Mouse (Mus musculus): ENCODE data around the gene Lrrc55. TPM values are rescaled to one million over a fixed set of nuclear protein-coding genes. Genes with fewer than 3 reads are reported as not detected.

Lrrc55 gene
- polyA plus RNA-seq, 2 experiments, result 0.08 TPM; not detected in 1

GRCm38 (mm10) chr2:85135099-85135498 is 61.9 kb downstream of the Lrrc55 start:
- no peaks in the 10 kb centered on the region for H3K36me3 ChIP-seq (replicated peaks; ENCODE audit: control insufficient read depth, insufficient read depth, low read depth)
- no peak overlapping the region for H3K27ac ChIP-seq
- no peak overlapping the region for H3K4me3 ChIP-seq (ENCODE audit: insufficient read depth in 1 of 2, low read depth in 2 of 2, low read length in 2 of 2)
- no peak for TF ChIP-seq EP300 (IDR thresholded peaks at IDR 0.05; ENCODE audit: low read depth)
- TF ChIP-seq CTCF (IDR thresholded peaks at IDR 0.05; ENCODE audit: low read depth), result no peak
- no peak overlapping the region for H3K9ac ChIP-seq (replicated peaks)
- DNase-seq (ENCODE audit: low read depth in 3 of 3, low spot score in 3 of 3), result no peak
- H3K4me2 ChIP-seq (ENCODE audit: low read depth), result no peak overlapping the region
- WGBS (ENCODE audit: insufficient replicate concordance), result 0% methylated on average over 1 of the region's 1 CpGs
- no peaks in the 10 kb centered on the region for H3K9me3 ChIP-seq (ENCODE audit: control insufficient read depth, low read length)
- no peak for ATAC-seq (ENCODE audit: insufficient read depth)
- H3K27me3 ChIP-seq (ENCODE audit: control insufficient read depth, insufficient read depth, low read length), result peaks cover 3% of the 10 kb centered on the region; the same call in 1 of the 2 replicates
- peaks cover 11 to 22% of the 10 kb centered on the region in 2 experiments for H3K4me1 ChIP-seq (replicated peaks; ENCODE audit: control insufficient read depth in 2 of 2, insufficient read depth in 2 of 2, low read length in 1 of 2)

- DNase-seq (ENCODE audit: low read depth in 3 of 3, low spot score in 3 of 3) (no peak), ATAC-seq (ENCODE audit: insufficient read depth) (no peak)
- Histone ChIP-seq H3K9ac (replicated peaks) (no peak overlapping the region), H3K9me3 (ENCODE audit: control insufficient read depth, low read length) (no peaks in the 10 kb centered on the region), H3K4me1 (replicated peaks; ENCODE audit: control insufficient read depth in 2 of 2, insufficient read depth in 2 of 2, low read length in 1 of 2) (peaks cover 11 to 23% of the 10 kb centered on the region in 2 experiments), H3K4me2 (ENCODE audit: low read depth) (no peak overlapping the region), H3K27me3 (ENCODE audit: control insufficient read depth, insufficient read depth, low read length) (peaks cover 3% of the 10 kb centered on the region; the same call in 1 of the 2 replicates), H3K27ac (no peak overlapping the region), H3K36me3 (replicated peaks; ENCODE audit: control insufficient read depth, insufficient read depth, low read depth) (no peaks in the 10 kb centered on the region), H3K4me3 (ENCODE audit: insufficient read depth in 1 of 2, low read depth in 2 of 2, low read length in 2 of 2) (no peak overlapping the region)
- TF ChIP-seq CTCF (IDR thresholded peaks at IDR 0.05; ENCODE audit: low read depth) (no peak), EP300 (IDR thresholded peaks at IDR 0.05; ENCODE audit: low read depth) (no peak)
- 19% methylated on average over 2 of the region's 2 CpGs for WGBS (ENCODE audit: insufficient replicate concordance)
These were observed 64.8 kb downstream of the Lrrc55 start for GRCm38 (mm10) chr2:85132204-85132603.

GRCm38 (mm10) chr2:85131724-85132123 is 65.3 kb downstream of the Lrrc55 start:
- ATAC-seq (ENCODE audit: insufficient read depth) (no peak), DNase-seq (ENCODE audit: low read depth in 3 of 3, low spot score in 3 of 3) (no peak)
- H3K9me3 ChIP-seq (ENCODE audit: control insufficient read depth, low read length), result no peaks in the 10 kb centered on the region
- H3K4me3 ChIP-seq (ENCODE audit: insufficient read depth in 1 of 2, low read depth in 2 of 2, low read length in 2 of 2), result no peak overlapping the region
- H3K27me3 ChIP-seq (ENCODE audit: control insufficient read depth, insufficient read depth, low read length), result peaks cover 3% of the 10 kb centered on the region; the same call in 1 of the 2 replicates
- TF ChIP-seq EP300 (IDR thresholded peaks at IDR 0.05; ENCODE audit: low read depth) (no peak), CTCF (IDR thresholded peaks at IDR 0.05; ENCODE audit: low read depth) (no peak)
- H3K4me2 ChIP-seq (ENCODE audit: low read depth), result no peak overlapping the region
- H3K27ac ChIP-seq, result no peak overlapping the region
- H3K36me3 ChIP-seq (replicated peaks; ENCODE audit: control insufficient read depth, insufficient read depth, low read depth), result no peaks in the 10 kb centered on the region
- WGBS (ENCODE audit: insufficient replicate concordance), result 7% methylated on average over 1 of the region's 1 CpGs
- H3K9ac ChIP-seq (replicated peaks), result no peak overlapping the region
- H3K4me1 ChIP-seq (replicated peaks; ENCODE audit: control insufficient read depth in 2 of 2, insufficient read depth in 2 of 2, low read length in 1 of 2), result peaks cover 11 to 23% of the 10 kb centered on the region in 2 experiments

- Histone ChIP-seq H3K27ac (no peak overlapping the region), H3K36me3 (replicated peaks; ENCODE audit: control insufficient read depth, insufficient read depth, low read depth) (no peaks in the 10 kb centered on the region), H3K4me2 (ENCODE audit: low read depth) (0 out of 2 replicates have a peak overlapping the region, but pooled peaks have one; percentile 11), H3K9me3 (ENCODE audit: control insufficient read depth, low read length) (no peaks in the 10 kb centered on the region), H3K9ac (replicated peaks) (no peak overlapping the region), H3K4me3 (ENCODE audit: insufficient read depth in 1 of 2, low read depth in 2 of 2, low read length in 2 of 2) (no peak overlapping the region), H3K27me3 (ENCODE audit: control insufficient read depth, insufficient read depth, low read length) (peaks cover 3% of the 10 kb centered on the region; the same call in 1 of the 2 replicates), H3K4me1 (replicated peaks; ENCODE audit: control insufficient read depth in 2 of 2, insufficient read depth in 2 of 2, low read length in 1 of 2) (peaks cover 11 to 23% of the 10 kb centered on the region in 2 experiments)
- peak; percentile 77 for ATAC-seq (ENCODE audit: insufficient read depth)
- peak in 1 of 3 experiments; percentile 4 for DNase-seq (ENCODE audit: low read depth in 3 of 3, low spot score in 3 of 3)
- TF ChIP-seq CTCF (IDR thresholded peaks at IDR 0.05; ENCODE audit: low read depth) (no peak), EP300 (IDR thresholded peaks at IDR 0.05; ENCODE audit: low read depth) (peak; percentile 49)
- 8% methylated on average over 2 of the region's 2 CpGs for WGBS (ENCODE audit: insufficient replicate concordance)
These were observed 65.8 kb downstream of the Lrrc55 start for GRCm38 (mm10) chr2:85131226-85131625.

- no peak overlapping the region for H3K27ac ChIP-seq
- TF ChIP-seq EP300 (IDR thresholded peaks at IDR 0.05; ENCODE audit: low read depth) (no peak), CTCF (IDR thresholded peaks at IDR 0.05; ENCODE audit: low read depth) (no peak)
- no peaks in the 10 kb centered on the region for H3K9me3 ChIP-seq (ENCODE audit: control insufficient read depth, low read length)
- ATAC-seq (ENCODE audit: insufficient read depth) (peak; percentile 49), DNase-seq (ENCODE audit: low read depth in 3 of 3, low spot score in 3 of 3) (no peak)
- 19% methylated on average over 6 of the region's 6 CpGs for WGBS (ENCODE audit: insufficient replicate concordance)
- peaks cover 11 to 23% of the 10 kb centered on the region in 2 experiments for H3K4me1 ChIP-seq (replicated peaks; ENCODE audit: control insufficient read depth in 2 of 2, insufficient read depth in 2 of 2, low read length in 1 of 2)
- no peaks in the 10 kb centered on the region for H3K36me3 ChIP-seq (replicated peaks; ENCODE audit: control insufficient read depth, insufficient read depth, low read depth)
- no peak overlapping the region for H3K4me3 ChIP-seq (ENCODE audit: insufficient read depth in 1 of 2, low read depth in 2 of 2, low read length in 2 of 2)
- no peaks in the 10 kb centered on the region for H3K27me3 ChIP-seq (ENCODE audit: control insufficient read depth, insufficient read depth, low read length)
- no peak overlapping the region for H3K9ac ChIP-seq (replicated peaks)
- no peak overlapping the region for H3K4me2 ChIP-seq (ENCODE audit: low read depth)
These were observed 67.5 kb downstream of the Lrrc55 start for GRCm38 (mm10) chr2:85129496-85129971.
